Comparison of ENCODE assay signal across 8 mouse cellular contexts in the genomic region with DNA sequence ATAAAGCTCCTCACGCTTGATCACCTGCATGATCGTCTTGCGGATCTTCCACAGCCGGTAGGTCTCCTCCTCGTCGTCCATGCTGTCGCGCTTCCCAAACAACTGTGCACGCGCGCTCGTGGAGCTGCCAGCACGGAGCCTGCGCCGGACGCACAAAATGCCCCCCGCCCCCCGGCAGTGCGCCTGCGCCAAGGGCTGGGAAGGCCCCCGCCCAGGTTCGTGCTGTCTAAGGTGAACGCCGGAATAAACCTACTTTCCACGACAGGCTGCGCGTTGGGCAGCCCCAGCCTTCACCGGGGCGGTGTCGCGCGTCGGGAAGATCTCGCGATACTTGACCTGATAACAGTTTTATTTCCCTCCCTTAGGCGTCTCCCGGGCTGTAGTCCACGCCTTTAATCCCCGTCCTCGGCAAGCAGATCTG. TPM values are rescaled to one million over a fixed set of nuclear protein-coding genes. Genes with fewer than 3 reads are reported as not detected.
DNase-seq lines count a peak whose midpoint lies in the region; ATAC-seq lines count a peak whose summit lies in the region.

A gene (minus strand): TSS at position 237 of the 421 bp plus-strand sequence.

- H3K4me1 ChIP-seq in intestine, embryonic 14.5 days (replicated peaks; ENCODE audit: control insufficient read depth, insufficient read depth, low read length), result peaks cover 18% of the 10 kb centered on the region

- DNase-seq in adrenal gland, adult (ENCODE audit: inconsistent age in 2 of 2, low spot score in 1 of 2), result peak; percentile 98 to 99
- DNase-seq in embryo, embryonic 10.5 days (ENCODE audit: low spot score), result peak; percentile 98
- peak; percentile 97 for DNase-seq in gastrocnemius, postnatal 25 days
- peak; percentile 100 for DNase-seq in intestine, embryonic 14.5 days (ENCODE audit: low spot score)
- DNase-seq in left cerebral cortex, postnatal 14 days (ENCODE audit: low spot score in 2 of 2), result peak; percentile 98 to 99
- DNase-seq in mesoderm, embryonic 11.5 days (ENCODE audit: low read depth, low spot score), result peak; percentile 98
- DNase-seq in right cerebral cortex, postnatal 36 days (ENCODE audit: low spot score in 2 of 2), result peak; percentile 96 to 97
- DNase-seq in yolk sac, embryonic 10.5 days (ENCODE audit: low spot score), result peak; percentile 96

- peak within 1 kb of the TSS; percentile 81 for H3K9ac ChIP-seq in intestine, embryonic 14.5 days (ENCODE audit: low read length)

- peak within 1 kb of the TSS; percentile 69 for H3K4me2 ChIP-seq in intestine, embryonic 14.5 days (ENCODE audit: low read length)

- H3K4me3 ChIP-seq in intestine, embryonic 14.5 days (ENCODE audit: low read depth, low read length), result peak within 1 kb of the TSS; percentile 94

- WGBS in intestine, embryonic 14.5 days, result under 1% methylated on average over 40 of the region's 40 CpGs

- H3K27me3 ChIP-seq in intestine, embryonic 14.5 days (replicated peaks; ENCODE audit: control insufficient read depth, insufficient read depth, low read length), result no peaks in the 10 kb centered on the region

- intact Hi-C loops in left cerebral cortex, postnatal 14 days (cut with DNase I), result no loop called here

- no peaks in the 10 kb centered on the region for H3K9me3 ChIP-seq in intestine, embryonic 14.5 days (ENCODE audit: control insufficient read depth, low read length)

- peaks cover 39% of the 10 kb centered on the region for H3K36me3 ChIP-seq in intestine, embryonic 14.5 days (ENCODE audit: control insufficient read depth, insufficient read depth, low read length)

- ATAC-seq in intestine, embryonic 14.5 days (replicated peaks; ENCODE audit: low FRiP score, low TSS enrichment, low read depth), result peak; percentile 98

- peak within 1 kb of the TSS; percentile 54 for H3K27ac ChIP-seq in intestine, embryonic 14.5 days (ENCODE audit: low read depth)

RNA-seq across cellular contexts. Expression of the gene that starts here (rescaled TPM):
- 10 to 100 TPM; 43.2 to 45.5 TPM for total RNA-seq in gastrocnemius, postnatal 25 days (2021)
- polyA plus RNA-seq in intestine, embryonic 14.5 days (2014; fragmentation: Nextera tagmentation; extraction: Ambion mirVana), result 255 and 274 TPM in 2 replicates
- 10 to 100 TPM; 66.9 to 68.9 TPM for total RNA-seq in left cerebral cortex, postnatal 14 days (2021)

Comparison
In these comparisons a context has a peak if more than half of its experiments do, and no peak if none do; other contexts are left out.
1. Peak in every context shown above with its lines: DNase-seq, ATAC-seq, H3K4me3 ChIP-seq and H3K27ac ChIP-seq.